Mouse (Mus musculus) lung, embryonic 15.5 days (tissue): ENCODE measurements at regions not wholly inside any gene's neighbourhood (a gene's known extent, or its start where the extent isn't known, plus 50 kb on each side); places are given as distances from the start of the nearest gene placed in this dataset.

Experiments used
- ATAC-seq: fragments of 200-750 bp; cut with Nextera tagmentation; 2 replicates; pipeline ENCODE4 v1.8.0; 2017; ENCODE audit warnings: moderate number of reproducible peaks, borderline replicate concordance; ENCODE audit not compliant: low FRiP score, low TSS enrichment; ENCODE audit errors: extremely low read depth
- H3K27ac ChIP-seq: fragments of 300-500 bp; sonication (generic); 2 replicates; pipeline ENCODE4 v1.5.1; 2015; ENCODE audit warnings: moderate library complexity, mild to moderate bottlenecking, inconsistent platforms
- H3K27me3 ChIP-seq: fragments of 300-500 bp; sonication (generic); 2 replicates; pipeline ENCODE4 v1.6.1; 2015; ENCODE audit warnings: inconsistent platforms
- H3K36me3 ChIP-seq: fragments of 300-500 bp; sonication (generic); 2 replicates; pipeline ENCODE4 v1.6.1; 2015; ENCODE audit warnings: inconsistent platforms
- H3K4me1 ChIP-seq: fragments of 300-500 bp; sonication (generic); 2 replicates; pipeline ENCODE4 v1.6.1; 2015; ENCODE audit warnings: inconsistent platforms
- H3K4me2 ChIP-seq: fragments of 300-500 bp; sonication (generic); 2 replicates; pipeline ENCODE4 v1.6.1; 2015; ENCODE audit warnings: inconsistent platforms, mild to moderate bottlenecking, moderate library complexity
- H3K4me3 ChIP-seq: fragments of 300-500 bp; sonication (generic); 2 replicates; pipeline ENCODE4 v1.5.1; 2015; ENCODE audit warnings: mild to moderate bottlenecking, inconsistent platforms
- H3K9ac ChIP-seq: fragments of 300-500 bp; sonication (generic); 2 replicates; pipeline ENCODE4 v1.6.1; 2015; ENCODE audit warnings: inconsistent platforms
- H3K9me3 ChIP-seq: fragments of 300-500 bp; sonication (generic); 2 replicates; pipeline ENCODE4 v1.6.1; 2016; ENCODE audit warnings: inconsistent platforms
- WGBS: fragments of 180-500 bp; shearing (Covaris S2); methylation state at CpG from one replicate; pipeline ENCODE4 v1.1.7; 2015; 5-methylcytosine and 5-hydroxymethylcytosine counted together

DNA sequence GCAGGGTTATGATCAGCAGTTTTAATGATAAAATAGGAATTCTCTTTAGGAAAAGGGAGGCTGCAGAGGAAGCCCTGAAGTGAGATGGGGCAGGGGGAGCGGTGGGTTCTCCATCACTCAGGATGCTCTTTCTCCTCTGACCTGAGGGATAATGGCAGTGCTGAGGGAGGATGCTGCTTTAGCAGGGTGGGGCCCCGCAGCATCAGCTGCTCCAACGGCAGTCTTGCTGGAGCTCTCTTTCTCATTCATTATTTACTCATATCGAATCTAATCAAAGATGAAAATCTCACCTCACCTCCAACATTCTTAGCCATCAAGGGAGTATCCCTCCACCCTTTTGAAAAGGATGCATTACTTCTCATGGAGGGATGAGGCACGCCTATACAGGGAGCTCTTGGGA, 141.7 kb downstream of the Gm11011 start:
- Histone ChIP-seq H3K4me3 (no peak overlapping the region), H3K4me1 (no peaks in the 10 kb centered on the region), H3K9me3 (no peaks in the 10 kb centered on the region), H3K27me3 (no peaks in the 10 kb centered on the region), H3K36me3 (no peaks in the 10 kb centered on the region), H3K27ac (no peak overlapping the region), H3K9ac (no peak overlapping the region), H3K4me2 (no peak overlapping the region)
- WGBS = 84% methylated on average over 5 of the region's 5 CpGs
- no peak for ATAC-seq

GRCm38 (mm10) chr2:169445371-169445770, 142.2 kb downstream of the Gm11011 start:
- no peaks in the 10 kb centered on the region for H3K36me3 ChIP-seq
- H3K9ac ChIP-seq = no peak overlapping the region
- no peaks in the 10 kb centered on the region for H3K9me3 ChIP-seq
- H3K27ac ChIP-seq = no peak overlapping the region
- H3K4me2 ChIP-seq = no peak overlapping the region
- H3K4me3 ChIP-seq = no peak overlapping the region
- no peaks in the 10 kb centered on the region for H3K4me1 ChIP-seq
- 86% methylated on average over 12 of the region's 12 CpGs for WGBS
- no peaks in the 10 kb centered on the region for H3K27me3 ChIP-seq
- ATAC-seq = no peak

- Histone ChIP-seq H3K9me3 (no peaks in the 10 kb centered on the region), H3K36me3 (no peaks in the 10 kb centered on the region), H3K4me1 (no peaks in the 10 kb centered on the region), H3K4me3 (no peak overlapping the region), H3K27me3 (no peaks in the 10 kb centered on the region), H3K27ac (no peak overlapping the region), H3K4me2 (no peak overlapping the region), H3K9ac (no peak overlapping the region)
- WGBS = 83% methylated on average over 8 of the region's 8 CpGs
- ATAC-seq = no peak
Measured at GRCm38 (mm10) chr2:169443271-169443670, 144.3 kb downstream of the Gm11011 start.

- Histone ChIP-seq H3K9me3 (no peaks in the 10 kb centered on the region), H3K4me3 (no peak overlapping the region), H3K36me3 (no peaks in the 10 kb centered on the region), H3K4me1 (no peaks in the 10 kb centered on the region), H3K9ac (no peak overlapping the region), H3K27ac (no peak overlapping the region), H3K4me2 (no peak overlapping the region), H3K27me3 (no peaks in the 10 kb centered on the region)
- no peak for ATAC-seq
- WGBS = 92% methylated on average over 8 of the region's 8 CpGs
Measured at GRCm38 (mm10) chr2:169431516-169431915, 156.0 kb downstream of the Gm11011 start.

- Histone ChIP-seq H3K9me3 (no peaks in the 10 kb centered on the region), H3K9ac (no peak overlapping the region), H3K4me1 (peaks cover 6% of the 10 kb centered on the region; the same call in 1 of the 2 replicates), H3K27me3 (no peaks in the 10 kb centered on the region), H3K4me3 (no peak overlapping the region), H3K4me2 (no peak overlapping the region), H3K27ac (no peak overlapping the region), H3K36me3 (no peaks in the 10 kb centered on the region)
- ATAC-seq = no peak
- 87% methylated on average over 7 of the region's 7 CpGs for WGBS
Measured at GRCm38 (mm10) chr2:169429411-169429810, 158.1 kb downstream of the Gm11011 start.

DNA sequence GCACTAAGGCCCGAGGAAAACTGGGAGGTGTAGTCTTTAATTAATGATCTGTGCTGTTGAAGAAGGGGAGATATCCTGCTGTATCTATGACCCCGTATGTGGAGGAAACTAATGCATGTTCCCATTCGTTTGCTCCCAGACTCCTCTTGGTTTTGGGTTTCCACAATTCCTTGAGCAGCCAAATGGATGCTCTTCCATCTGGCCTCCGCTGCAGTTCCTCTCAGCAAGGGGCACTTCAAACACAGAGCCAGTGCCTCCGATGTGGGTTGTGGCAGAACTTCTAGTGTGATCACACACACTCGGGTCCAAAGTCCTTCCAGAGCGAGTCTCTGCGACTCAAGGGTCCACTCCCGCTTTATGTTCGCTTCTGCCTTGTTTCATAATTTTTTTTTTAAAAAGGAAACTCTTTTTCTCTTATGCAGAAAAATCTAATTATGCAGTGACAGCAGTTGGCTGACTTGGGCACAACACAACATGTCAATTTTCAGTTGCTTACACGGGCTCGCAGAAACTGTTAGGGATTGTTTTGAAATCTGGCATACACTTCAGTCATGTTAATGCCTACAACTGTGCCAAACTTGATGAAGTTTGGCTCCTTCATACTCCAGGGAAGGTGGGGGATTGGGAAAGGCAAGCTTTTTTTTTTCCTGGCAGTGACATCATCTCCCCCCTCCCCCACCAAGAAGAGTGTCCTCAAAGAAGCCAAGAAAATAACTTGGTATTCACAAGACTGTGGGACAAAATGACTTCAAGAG, 163.2 kb downstream of the Gm11011 start:
- Histone ChIP-seq H3K4me2 (peak overlapping the region; percentile 30), H3K4me3 (no peak overlapping the region), H3K9me3 (no peaks in the 10 kb centered on the region), H3K36me3 (no peaks in the 10 kb centered on the region), H3K27me3 (no peaks in the 10 kb centered on the region), H3K4me1 (peaks cover 12% of the 10 kb centered on the region), H3K27ac (peak overlapping the region; percentile 50; the same call in 1 of the 2 replicates), H3K9ac (no peak overlapping the region)
- WGBS = 47% methylated on average over 12 of the region's 12 CpGs
- peak; percentile 57; the same call in 1 of the 2 replicates for ATAC-seq

DNA sequence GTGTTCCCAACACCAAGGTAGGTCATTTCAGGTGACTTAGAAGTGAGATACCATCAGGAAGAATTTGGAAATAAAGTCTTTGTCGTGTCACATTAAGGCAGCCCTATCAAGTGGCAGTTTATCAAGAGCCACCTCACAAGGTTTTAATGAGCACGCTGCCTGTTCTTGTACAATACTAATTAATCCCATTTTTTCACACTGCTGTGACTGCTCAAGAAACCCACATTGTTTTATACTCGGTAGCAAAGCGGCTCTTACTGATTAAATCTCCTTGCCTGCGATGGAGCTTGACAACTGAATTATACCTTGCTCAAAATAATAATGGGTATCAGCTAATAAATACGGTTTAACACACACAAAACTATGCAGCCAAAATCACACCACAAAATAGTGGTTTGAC, 175.2 kb downstream of the Gm11011 start:
- 65% methylated on average over 6 of the region's 6 CpGs for WGBS

DNA sequence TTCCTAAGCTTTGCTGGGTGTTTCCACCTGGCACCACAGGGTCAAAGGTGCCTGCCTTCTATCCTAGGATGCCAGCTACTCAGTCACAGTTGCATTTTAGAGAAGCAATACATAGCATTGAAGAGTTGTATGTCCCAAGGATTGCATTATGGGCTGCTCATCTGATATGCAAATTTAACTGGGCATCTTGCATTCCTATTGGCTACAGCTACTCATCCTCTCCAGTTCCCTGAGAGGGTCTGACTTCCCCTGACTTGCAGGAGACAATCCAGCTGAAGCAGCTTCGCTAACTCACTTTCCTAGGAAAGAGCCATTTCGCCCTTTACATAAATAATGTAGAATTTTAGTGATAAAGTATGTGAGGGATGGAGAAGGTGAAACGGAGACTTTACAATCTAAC, 177.5 kb downstream of the Gm11011 start:
- no peak overlapping the region for H3K27ac ChIP-seq
- 24% methylated on average over 3 of the region's 3 CpGs for WGBS
- H3K4me2 ChIP-seq = no peak overlapping the region
- no peaks in the 10 kb centered on the region for H3K27me3 ChIP-seq
- ATAC-seq = no peak
- H3K36me3 ChIP-seq = no peaks in the 10 kb centered on the region
- H3K9ac ChIP-seq = no peak overlapping the region
- no peaks in the 10 kb centered on the region for H3K9me3 ChIP-seq
- H3K4me3 ChIP-seq = no peak overlapping the region
- no peaks in the 10 kb centered on the region for H3K4me1 ChIP-seq

More for the DNA sequence above, 175.2 kb downstream of the Gm11011 start:
- Histone ChIP-seq H3K27me3 (no peaks in the 10 kb centered on the region), H3K27ac (no peak overlapping the region), H3K4me1 (no peaks in the 10 kb centered on the region), H3K9me3 (no peaks in the 10 kb centered on the region), H3K36me3 (no peaks in the 10 kb centered on the region), H3K4me2 (no peak overlapping the region), H3K4me3 (no peak overlapping the region), H3K9ac (no peak overlapping the region)
- ATAC-seq = no peak

DNA sequence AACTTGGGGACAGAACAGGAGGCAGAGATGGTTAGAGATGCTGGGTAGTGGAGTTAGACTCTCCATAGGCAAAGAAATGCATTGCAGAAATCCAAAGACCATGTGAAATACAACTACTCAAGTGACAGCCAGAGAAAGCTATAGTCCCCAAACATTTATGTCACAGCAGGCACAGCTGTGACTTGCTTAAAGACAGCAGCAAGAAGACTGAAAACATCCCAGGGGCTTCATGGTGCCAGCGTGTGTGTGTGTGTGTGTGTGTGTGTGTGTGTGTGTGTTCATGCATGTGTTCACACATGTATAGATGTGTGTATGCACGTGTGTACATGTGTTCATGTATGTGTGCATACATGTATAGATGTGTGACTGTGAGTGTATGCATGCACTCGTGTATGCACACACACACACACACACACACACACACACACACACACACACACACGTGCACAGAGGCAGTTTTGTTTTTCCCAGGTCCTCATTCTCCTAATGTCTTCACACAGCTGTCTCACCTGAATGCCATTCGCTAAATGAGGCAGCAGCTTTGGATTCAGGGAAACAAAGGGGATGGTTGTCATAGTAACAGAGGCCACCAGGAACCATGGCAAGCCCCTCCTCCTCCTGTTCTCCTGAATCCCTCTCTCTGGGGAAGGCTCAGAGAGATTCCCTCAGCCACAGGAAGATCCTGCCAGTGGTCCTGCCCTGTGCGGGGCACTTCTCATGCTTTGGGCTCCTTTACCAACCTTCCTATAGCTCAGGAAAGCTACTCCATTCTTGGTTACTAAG, 182.4 kb downstream of the Gm11011 start:
- H3K4me3 ChIP-seq = no peak overlapping the region
- no peak overlapping the region for H3K27ac ChIP-seq
- H3K9me3 ChIP-seq = no peaks in the 10 kb centered on the region
- 37% methylated on average over 6 of the region's 6 CpGs for WGBS
- no peaks in the 10 kb centered on the region for H3K4me1 ChIP-seq
- H3K36me3 ChIP-seq = no peaks in the 10 kb centered on the region
- H3K9ac ChIP-seq = no peak overlapping the region
- no peak for ATAC-seq
- no peaks in the 10 kb centered on the region for H3K27me3 ChIP-seq
- H3K4me2 ChIP-seq = no peak overlapping the region

DNA sequence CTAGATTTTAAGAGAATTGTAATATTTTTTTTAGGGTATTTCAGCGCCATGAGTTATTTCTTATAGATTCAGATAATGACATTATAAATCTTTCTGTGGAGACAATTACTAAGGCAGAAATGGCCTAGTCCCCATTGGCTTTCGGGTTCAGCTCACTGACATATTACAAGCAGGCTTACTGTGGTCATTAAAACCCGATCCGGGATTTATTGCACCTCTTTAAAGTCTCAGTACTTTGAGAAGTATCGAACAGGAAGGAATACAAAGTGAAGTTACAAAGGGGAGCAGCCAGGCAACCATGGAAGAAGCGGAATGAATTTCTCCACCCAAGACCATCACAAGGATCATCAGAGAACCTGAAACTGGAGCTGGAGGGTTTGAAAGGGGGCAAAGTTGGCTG, 189.8 kb downstream of the Gm11011 start:
- ATAC-seq = no peak
- WGBS = 67% methylated on average over 6 of the region's 6 CpGs
- H3K36me3 ChIP-seq = no peaks in the 10 kb centered on the region

DNA sequence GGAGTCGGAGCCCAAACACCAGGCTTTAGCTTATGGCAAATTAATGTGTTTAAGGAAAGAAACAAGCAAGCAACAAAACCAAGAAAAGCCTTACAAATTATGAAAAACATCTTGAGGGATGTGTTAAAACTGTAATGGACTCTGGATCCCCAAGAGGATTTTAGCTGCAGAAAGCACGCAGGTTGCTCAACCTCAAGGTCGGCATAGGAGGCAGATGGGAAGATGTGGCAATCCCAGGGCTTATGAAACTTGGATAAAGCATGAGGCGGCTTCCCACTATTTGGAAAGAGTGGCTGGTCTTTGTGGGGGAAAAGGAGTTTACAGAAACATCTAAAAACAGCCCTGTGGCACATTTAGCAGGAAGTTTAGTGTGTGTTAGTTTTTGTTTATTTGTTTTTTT, 190.5 kb downstream of the Gm11011 start:
- H3K4me3 ChIP-seq = no peak overlapping the region
- no peaks in the 10 kb centered on the region for H3K9me3 ChIP-seq
- no peak overlapping the region for H3K4me2 ChIP-seq
- H3K27ac ChIP-seq = no peak overlapping the region
- H3K9ac ChIP-seq = no peak overlapping the region
- no peaks in the 10 kb centered on the region for H3K36me3 ChIP-seq
- WGBS = 65% methylated on average over 4 of the region's 4 CpGs
- no peak for ATAC-seq
- no peaks in the 10 kb centered on the region for H3K4me1 ChIP-seq
- H3K27me3 ChIP-seq = no peaks in the 10 kb centered on the region

More for the DNA sequence above, 189.8 kb downstream of the Gm11011 start:
- Histone ChIP-seq H3K4me2 (no peak overlapping the region), H3K9me3 (no peaks in the 10 kb centered on the region), H3K27me3 (no peaks in the 10 kb centered on the region), H3K4me3 (no peak overlapping the region), H3K27ac (no peak overlapping the region), H3K9ac (no peak overlapping the region), H3K4me1 (no peaks in the 10 kb centered on the region)

- H3K36me3 ChIP-seq = no peaks in the 10 kb centered on the region
- no peaks in the 10 kb centered on the region for H3K4me1 ChIP-seq
- H3K4me2 ChIP-seq = no peak overlapping the region
- H3K9ac ChIP-seq = no peak overlapping the region
- no peak overlapping the region for H3K4me3 ChIP-seq
- no peaks in the 10 kb centered on the region for H3K27me3 ChIP-seq
- H3K9me3 ChIP-seq = no peaks in the 10 kb centered on the region
- ATAC-seq = no peak
- WGBS = 83% methylated on average over 4 of the region's 4 CpGs
- no peak overlapping the region for H3K27ac ChIP-seq
Measured at GRCm38 (mm10) chr2:169396294-169396693, 191.3 kb downstream of the Gm11011 start.
